Mouse (Mus musculus) kidney, postnatal 0 days (tissue): Measurements from ENCODE around the gene Mrpl48. TPM values are rescaled to one million over a fixed set of nuclear protein-coding genes. Genes with fewer than 3 reads are reported as not detected.
A peak's percentile ranks its signal among the peaks of the same experiment; 100 is the strongest.

Experiments
- ATAC-seq: fragments of 200-750 bp; cut with Nextera tagmentation; replicated peaks from 2 replicates; pipeline ENCODE4 v1.8.0; 2017; ENCODE audit warnings: low read depth, moderate number of reproducible peaks, moderate TSS enrichment, moderate library complexity; ENCODE audit not compliant: low FRiP score
- DNase-seq: peaks from one replicate; pipeline ENCODE4 v3.0.0-alpha.2; 2016; ENCODE audit warnings: low spot score
- H3K27ac ChIP-seq: fragments of 300-500 bp; sonication (generic); 2 replicates; pipeline ENCODE4 v1.5.1; 2014; ENCODE audit warnings: mild to moderate bottlenecking
- H3K27me3 ChIP-seq: fragments of 300-500 bp; sonication (generic); 2 replicates; pipeline ENCODE4 v1.6.1; 2014; ENCODE audit warnings: low read length, mixed read lengths; ENCODE audit not compliant: insufficient read depth
- H3K36me3 ChIP-seq: fragments of 300-500 bp; sonication (generic); 2 replicates; pipeline ENCODE4 v1.6.1; 2014; ENCODE audit warnings: low read length, mixed read lengths; ENCODE audit not compliant: insufficient read depth
- H3K4me1 ChIP-seq: fragments of 300-500 bp; sonication (generic); replicated peaks from 2 replicates; pipeline ENCODE4 v1.6.1; 2014; ENCODE audit warnings: antibody characterized with exemption, low read length, mixed read lengths; ENCODE audit not compliant: insufficient read depth
- H3K4me2 ChIP-seq: fragments of 300-500 bp; sonication (generic); 2 replicates; pipeline ENCODE4 v1.6.1; 2014; ENCODE audit warnings: mild to moderate bottlenecking, low read length, moderate library complexity, mixed read lengths
- H3K4me3 ChIP-seq: fragments of 300-500 bp; sonication (generic); replicated peaks from 2 replicates; pipeline ENCODE4 v1.5.1; 2014; ENCODE audit warnings: low read depth, low read length
- H3K9ac ChIP-seq: fragments of 300-500 bp; sonication (generic); 2 replicates; pipeline ENCODE4 v1.6.1; 2014; ENCODE audit warnings: low read depth, low read length
- H3K9me3 ChIP-seq: fragments of 300-500 bp; sonication (generic); replicated peaks from 2 replicates; pipeline ENCODE4 v1.6.1; 2016; ENCODE audit warnings: low read length, inconsistent platforms, mixed read lengths
- CTCF ChIP-seq: IDR thresholded peaks from 2 replicates; pipeline ENCODE4 v1.5.1; 2016; ENCODE audit warnings: antibody characterized with exemption, low read depth, mild to moderate bottlenecking, moderate library complexity
- WGBS: fragments of 180-500 bp; shearing (Covaris S2); extraction: QIAGEN DNeasy Blood & Tissue Kit; methylation state at CpG from one replicate; pipeline ENCODE4 v1.1.7; 2014; 5-methylcytosine and 5-hydroxymethylcytosine counted together
- polyA plus RNA-seq: library from polyadenylated mRNA; unstranded; fragments of >200 nt; fragmentation: Nextera tagmentation; extraction: Ambion mirVana; gene quantifications from 2 replicates; pipeline ENCODE4 v1.2.1, GENCODE M21; 2015

Mrpl48 gene
- polyA plus RNA-seq, 1 experiment from 2014 or later = 107 TPM

- H3K9me3 ChIP-seq = no peaks in the 10 kb centered on the region
- H3K36me3 ChIP-seq = no peaks in the 10 kb centered on the region
- no peaks in the 10 kb centered on the region for H3K27me3 ChIP-seq
- no peaks in the 10 kb centered on the region for H3K4me1 ChIP-seq
- H3K9ac ChIP-seq = peak overlapping the region; percentile 56
- H3K4me2 ChIP-seq = peak overlapping the region; percentile 58
- 1% methylated on average over 17 of the region's 20 CpGs for WGBS
- peak overlapping the region; percentile 57 for H3K4me3 ChIP-seq
- peak overlapping the region; percentile 86 for H3K27ac ChIP-seq
- DNase-seq (peak; percentile 95), ATAC-seq (peak; percentile 97)
- no peak for TF ChIP-seq CTCF
Measured at GRCm38 (mm10) chr7:100590845-100591521, 17.1 kb downstream of the Mrpl48 start.

GRCm38 (mm10) chr7:100590504-100590844 lies 17.6 kb downstream of the Mrpl48 start:
- Histone ChIP-seq H3K4me2 (peak overlapping the region; percentile 58), H3K27ac (peak overlapping the region; percentile 86), H3K4me1 (no peaks in the 10 kb centered on the region), H3K9me3 (no peaks in the 10 kb centered on the region), H3K4me3 (peak overlapping the region; percentile 57), H3K36me3 (no peaks in the 10 kb centered on the region), H3K27me3 (no peaks in the 10 kb centered on the region), H3K9ac (peak overlapping the region; percentile 56; the same call in 1 of the 2 replicates)
- 40% methylated on average over 7 of the region's 7 CpGs for WGBS
- no peak for TF ChIP-seq CTCF
- no peak for DNase-seq
- ATAC-seq = no peak

DNA sequence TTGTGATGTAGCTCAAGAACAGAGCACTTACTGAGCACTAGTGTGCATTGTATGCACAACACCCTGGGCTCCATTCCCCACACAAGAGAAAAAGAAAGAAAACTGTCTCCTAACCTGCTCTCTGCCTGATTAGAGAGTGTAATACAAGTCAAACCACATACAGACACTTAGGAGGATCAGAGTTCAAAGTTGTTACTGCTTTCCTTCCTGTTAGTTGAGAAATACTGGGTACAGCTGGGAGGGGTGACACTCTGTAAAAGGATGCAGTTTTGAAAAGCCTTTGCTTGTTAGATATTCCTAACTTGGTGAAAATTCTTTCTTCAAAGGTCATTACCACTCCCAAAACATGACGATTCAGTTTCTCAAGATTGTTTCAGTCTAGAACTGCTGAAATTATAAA lies 18.3 kb downstream of the Mrpl48 start:
- no peak for ATAC-seq
- no peak for TF ChIP-seq CTCF
- H3K27ac ChIP-seq = no peak overlapping the region

DNA sequence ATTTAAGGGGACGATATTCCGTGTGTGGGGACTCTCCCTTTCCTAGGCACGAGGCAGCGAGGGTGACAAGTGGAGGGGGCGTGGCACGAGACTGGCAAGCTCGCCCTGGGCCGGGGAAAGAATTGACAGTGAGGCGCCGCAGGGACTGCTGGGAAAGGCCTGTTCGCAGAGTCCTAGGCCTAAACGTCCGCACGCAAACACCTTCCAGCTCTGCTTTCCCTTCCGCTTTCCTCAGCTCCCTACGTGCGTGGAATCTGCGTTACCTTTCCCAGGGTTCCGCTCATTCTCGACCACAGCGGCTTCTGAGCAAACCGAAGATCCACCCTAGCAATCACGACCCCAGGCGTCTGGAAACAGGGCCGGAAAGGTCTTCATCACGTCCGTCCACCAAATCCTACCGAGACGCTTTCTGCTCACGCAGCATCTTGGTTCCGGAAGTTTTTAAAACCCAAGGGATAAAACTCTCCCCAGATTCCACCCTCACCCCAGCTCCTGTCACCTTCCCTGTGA lies 25.3 kb downstream of the Mrpl48 start:
- TF ChIP-seq CTCF = no peak
- DNase-seq (peak; percentile 94), ATAC-seq (peak; percentile 95)
- Histone ChIP-seq H3K27me3 (no peaks in the 10 kb centered on the region), H3K9me3 (no peaks in the 10 kb centered on the region), H3K36me3 (no peaks in the 10 kb centered on the region), H3K27ac (peak overlapping the region; percentile 78), H3K9ac (peak overlapping the region; percentile 68), H3K4me3 (peak overlapping the region; percentile 44), H3K4me1 (peaks cover 6% of the 10 kb centered on the region; the same call in 1 of the 2 replicates), H3K4me2 (peak overlapping the region; percentile 75)
- WGBS = under 1% methylated on average over 31 of the region's 31 CpGs

More for the DNA sequence above, 18.3 kb downstream of the Mrpl48 start:
- Histone ChIP-seq H3K36me3 (no peaks in the 10 kb centered on the region), H3K4me3 (no peak overlapping the region), H3K4me2 (no peak overlapping the region), H3K9me3 (no peaks in the 10 kb centered on the region), H3K27me3 (no peaks in the 10 kb centered on the region), H3K4me1 (no peaks in the 10 kb centered on the region), H3K9ac (no peak overlapping the region)
- 52% methylated on average over 1 of the region's 1 CpGs for WGBS
- peak; percentile 15 for DNase-seq

DNA sequence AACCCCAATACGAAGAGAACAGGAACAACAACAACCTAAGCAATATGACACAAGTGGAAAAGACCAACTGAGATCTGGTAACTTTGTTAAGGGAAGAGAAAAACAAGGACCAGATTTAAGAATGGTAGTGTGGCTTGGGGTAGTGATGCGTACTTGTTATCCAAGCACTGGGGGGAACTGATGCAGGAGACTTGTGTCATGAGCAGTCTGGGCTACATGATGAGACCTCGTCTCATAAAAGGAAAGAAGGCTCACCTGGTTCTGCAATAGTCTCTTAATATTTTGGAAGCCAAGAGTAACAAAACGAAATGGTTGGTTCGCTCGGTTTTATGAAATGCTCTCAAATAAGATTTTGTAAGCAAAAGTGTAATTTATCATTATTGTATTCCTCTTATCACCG lies 25.9 kb downstream of the Mrpl48 start:
- no peak for DNase-seq
- Histone ChIP-seq H3K36me3 (no peaks in the 10 kb centered on the region), H3K4me1 (peaks cover 6% of the 10 kb centered on the region; the same call in 1 of the 2 replicates), H3K27me3 (no peaks in the 10 kb centered on the region), H3K4me3 (peak overlapping the region; percentile 44), H3K4me2 (peak overlapping the region; percentile 75), H3K9ac (peak overlapping the region; percentile 68), H3K27ac (no peak overlapping the region), H3K9me3 (no peaks in the 10 kb centered on the region)
- no peak for TF ChIP-seq CTCF
- no peak for ATAC-seq
- 38% methylated on average over 7 of the region's 7 CpGs for WGBS

DNA sequence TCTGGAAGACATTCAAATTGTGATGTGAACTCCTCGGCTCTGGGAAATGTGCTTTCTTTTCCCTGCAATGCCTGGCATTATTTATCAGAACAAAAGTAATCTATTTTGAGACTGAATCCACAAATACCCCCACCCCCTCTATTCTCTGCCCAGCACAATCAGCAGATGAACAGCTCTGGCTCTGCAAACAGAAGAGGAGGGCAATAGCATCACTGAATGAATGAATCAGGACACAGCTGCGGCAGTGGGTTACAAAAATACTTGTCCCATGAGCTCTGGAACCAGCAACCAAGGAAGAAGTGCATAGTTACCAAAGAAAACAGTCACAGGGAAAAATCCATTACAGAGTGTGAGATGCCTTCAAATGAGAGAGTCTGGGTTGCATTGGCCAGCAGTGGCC lies 29.3 kb downstream of the Mrpl48 start:
- no peak overlapping the region for H3K4me3 ChIP-seq
- H3K27ac ChIP-seq = no peak overlapping the region
- DNase-seq (no peak), ATAC-seq (no peak)
- 82% methylated on average over 2 of the region's 2 CpGs for WGBS
- no peaks in the 10 kb centered on the region for H3K36me3 ChIP-seq
- TF ChIP-seq CTCF = no peak
- H3K4me1 ChIP-seq = peaks cover 6% of the 10 kb centered on the region; the same call in 1 of the 2 replicates
- H3K9ac ChIP-seq = no peak overlapping the region
- no peaks in the 10 kb centered on the region for H3K9me3 ChIP-seq
- H3K27me3 ChIP-seq = no peaks in the 10 kb centered on the region
- H3K4me2 ChIP-seq = no peak overlapping the region
